Mouse (Mus musculus) forebrain, embryonic 16.5 days (tissue): Measurements from ENCODE around the gene Ermp1. TPM values are rescaled to one million over a fixed set of nuclear protein-coding genes. Genes with fewer than 3 reads are reported as not detected.

Source experiments
- ATAC-seq: fragments of 200-750 bp; cut with Nextera tagmentation; 2 replicates; pipeline ENCODE4 v1.8.0; 2017; ENCODE audit warnings: mild to moderate bottlenecking, moderate library complexity
- H3K27ac ChIP-seq: fragments of 300-500 bp; sonication (generic); 2 replicates; pipeline ENCODE4 v1.5.1; 2014; ENCODE audit warnings: low read length, control low read depth
- H3K27me3 ChIP-seq: fragments of 300-500 bp; sonication (generic); replicated peaks from 2 replicates; pipeline ENCODE4 v1.6.1; 2014; ENCODE audit warnings: low read length; ENCODE audit not compliant: control insufficient read depth, insufficient read depth
- H3K36me3 ChIP-seq: fragments of 300-500 bp; sonication (generic); 2 replicates; pipeline ENCODE4 v1.6.1; 2014; ENCODE audit not compliant: control insufficient read depth, insufficient read depth
- H3K4me1 ChIP-seq: fragments of 300-500 bp; sonication (generic); replicated peaks from 2 replicates; pipeline ENCODE4 v1.6.1; 2014; ENCODE audit warnings: low read length; ENCODE audit not compliant: control insufficient read depth, insufficient read depth
- H3K4me2 ChIP-seq: fragments of 300-500 bp; sonication (generic); 2 replicates; pipeline ENCODE4 v1.6.1; 2014; ENCODE audit warnings: mild to moderate bottlenecking, low read length, control low read depth
- H3K4me3 ChIP-seq: fragments of 300-500 bp; sonication (generic); replicated peaks from 2 replicates; pipeline ENCODE4 v1.5.1; 2014; ENCODE audit warnings: mild to moderate bottlenecking, low read length, control low read depth
- H3K9ac ChIP-seq: fragments of 300-500 bp; sonication (generic); replicated peaks from 2 replicates; pipeline ENCODE4 v1.6.1; 2014; ENCODE audit warnings: low read depth, low read length, control low read depth
- H3K9me3 ChIP-seq: fragments of 300-500 bp; sonication (generic); 2 replicates; pipeline ENCODE4 v1.6.1; 2016; ENCODE audit warnings: low read length; ENCODE audit not compliant: control insufficient read depth
- WGBS: fragments of 180-500 bp; shearing (Covaris S2); extraction: QIAGEN DNeasy Blood & Tissue Kit; methylation state at CpG from one replicate; pipeline ENCODE4 v1.1.7; 2014; 5-methylcytosine and 5-hydroxymethylcytosine counted together
- polyA plus RNA-seq: library from polyadenylated mRNA; unstranded; fragments of >200 nt; fragmentation: Nextera tagmentation; extraction: Ambion mirVana; gene quantifications from 2 replicates; pipeline ENCODE4 v1.2.1, GENCODE M21; 2015

Gene Ermp1
- polyA plus RNA-seq, 1 experiment from 2014 or later: 8.2 TPM

- no peak overlapping the region for H3K4me2 ChIP-seq
- no peak for ATAC-seq
- H3K9ac ChIP-seq: no peak overlapping the region
- no peaks in the 10 kb centered on the region for H3K4me1 ChIP-seq
- whole genome bisulfite sequencing: 75% methylated on average over 10 of the region's 10 CpGs
- no peaks in the 10 kb centered on the region for H3K27me3 ChIP-seq
- H3K4me3 ChIP-seq: no peak overlapping the region
- no peaks in the 10 kb centered on the region for H3K9me3 ChIP-seq
- no peaks in the 10 kb centered on the region for H3K36me3 ChIP-seq
- H3K27ac ChIP-seq: no peak overlapping the region
These were observed 28.4 kb upstream of the Ermp1 start for GRCm38 (mm10) chr19:29676479-29677193.

- no peaks in the 10 kb centered on the region for H3K9me3 ChIP-seq
- no peaks in the 10 kb centered on the region for H3K4me1 ChIP-seq
- no peaks in the 10 kb centered on the region for H3K36me3 ChIP-seq
- 81% methylated on average over 9 of the region's 9 CpGs for WGBS
- H3K9ac ChIP-seq: no peak overlapping the region
- no peaks in the 10 kb centered on the region for H3K27me3 ChIP-seq
- ATAC-seq: no peak
- H3K4me2 ChIP-seq: no peak overlapping the region
- no peak overlapping the region for H3K4me3 ChIP-seq
- no peak overlapping the region for H3K27ac ChIP-seq
These were observed 27.4 kb upstream of the Ermp1 start for GRCm38 (mm10) chr19:29675562-29676078.

- no peaks in the 10 kb centered on the region for H3K4me1 ChIP-seq
- WGBS: 93% methylated on average over 7 of the region's 7 CpGs
- H3K4me3 ChIP-seq: no peak overlapping the region
- H3K9ac ChIP-seq: no peak overlapping the region
- no peak overlapping the region for H3K27ac ChIP-seq
- ATAC-seq: no peak
- no peaks in the 10 kb centered on the region for H3K36me3 ChIP-seq
- H3K27me3 ChIP-seq: no peaks in the 10 kb centered on the region
- no peaks in the 10 kb centered on the region for H3K9me3 ChIP-seq
- H3K4me2 ChIP-seq: no peak overlapping the region
These were observed 26.7 kb upstream of the Ermp1 start for GRCm38 (mm10) chr19:29674946-29675345.

GRCm38 (mm10) chr19:29672660-29673059 is 24.4 kb upstream of the Ermp1 start:
- H3K27me3 ChIP-seq: no peaks in the 10 kb centered on the region
- ATAC-seq: no peak
- H3K9ac ChIP-seq: no peak overlapping the region
- no peaks in the 10 kb centered on the region for H3K9me3 ChIP-seq
- H3K36me3 ChIP-seq: no peaks in the 10 kb centered on the region
- WGBS: 93% methylated on average over 13 of the region's 13 CpGs
- no peak overlapping the region for H3K4me3 ChIP-seq
- H3K4me1 ChIP-seq: no peaks in the 10 kb centered on the region
- no peak overlapping the region for H3K4me2 ChIP-seq
- no peak overlapping the region for H3K27ac ChIP-seq

- Histone ChIP-seq H3K9me3 (no peaks in the 10 kb centered on the region), H3K4me1 (no peaks in the 10 kb centered on the region), H3K27ac (no peak overlapping the region), H3K4me3 (no peak overlapping the region), H3K27me3 (no peaks in the 10 kb centered on the region), H3K9ac (no peak overlapping the region), H3K4me2 (no peak overlapping the region), H3K36me3 (no peaks in the 10 kb centered on the region)
- no peak for ATAC-seq
- 81% methylated on average over 2 of the region's 2 CpGs for WGBS
These were observed 22.9 kb upstream of the Ermp1 start for GRCm38 (mm10) chr19:29671160-29671559.

GRCm38 (mm10) chr19:29670247-29670646 is 22.0 kb upstream of the Ermp1 start:
- Histone ChIP-seq H3K4me3 (no peak overlapping the region), H3K9ac (no peak overlapping the region), H3K27ac (no peak overlapping the region), H3K36me3 (no peaks in the 10 kb centered on the region), H3K9me3 (no peaks in the 10 kb centered on the region), H3K27me3 (no peaks in the 10 kb centered on the region), H3K4me2 (no peak overlapping the region), H3K4me1 (no peaks in the 10 kb centered on the region)
- WGBS: 91% methylated on average over 6 of the region's 6 CpGs
- no peak for ATAC-seq

GRCm38 (mm10) chr19:29668135-29668534 is 19.9 kb upstream of the Ermp1 start:
- 94% methylated on average over 7 of the region's 7 CpGs for WGBS
- Histone ChIP-seq H3K4me3 (no peak overlapping the region), H3K4me1 (no peaks in the 10 kb centered on the region), H3K9ac (no peak overlapping the region), H3K36me3 (no peaks in the 10 kb centered on the region), H3K27ac (no peak overlapping the region), H3K9me3 (no peaks in the 10 kb centered on the region), H3K27me3 (no peaks in the 10 kb centered on the region), H3K4me2 (no peak overlapping the region)
- no peak for ATAC-seq

- ATAC-seq: no peak
- no peak overlapping the region for H3K4me2 ChIP-seq
- no peaks in the 10 kb centered on the region for H3K9me3 ChIP-seq
- H3K27me3 ChIP-seq: no peaks in the 10 kb centered on the region
- 85% methylated on average over 5 of the region's 5 CpGs for WGBS
- no peaks in the 10 kb centered on the region for H3K4me1 ChIP-seq
- H3K27ac ChIP-seq: no peak overlapping the region
- H3K36me3 ChIP-seq: no peaks in the 10 kb centered on the region
- no peak overlapping the region for H3K4me3 ChIP-seq
- H3K9ac ChIP-seq: no peak overlapping the region
These were observed 18.9 kb upstream of the Ermp1 start for GRCm38 (mm10) chr19:29666965-29667594.

- WGBS: 92% methylated on average over 4 of the region's 4 CpGs
- Histone ChIP-seq H3K4me1 (no peaks in the 10 kb centered on the region), H3K36me3 (no peaks in the 10 kb centered on the region), H3K4me3 (no peak overlapping the region), H3K27ac (no peak overlapping the region), H3K9ac (no peak overlapping the region), H3K9me3 (no peaks in the 10 kb centered on the region), H3K27me3 (no peaks in the 10 kb centered on the region), H3K4me2 (no peak overlapping the region)
- ATAC-seq: no peak
These were observed 17.9 kb upstream of the Ermp1 start for GRCm38 (mm10) chr19:29666164-29666563.
